Mouse (Mus musculus): ENCODE results near the gene Lrrc40.
"Not testable (repeated sequence)": the region's sequence is repeated elsewhere in the genome, so short reads cannot be mapped to it uniquely, and the experiment has no call there.

The Lrrc40 gene

DNA sequence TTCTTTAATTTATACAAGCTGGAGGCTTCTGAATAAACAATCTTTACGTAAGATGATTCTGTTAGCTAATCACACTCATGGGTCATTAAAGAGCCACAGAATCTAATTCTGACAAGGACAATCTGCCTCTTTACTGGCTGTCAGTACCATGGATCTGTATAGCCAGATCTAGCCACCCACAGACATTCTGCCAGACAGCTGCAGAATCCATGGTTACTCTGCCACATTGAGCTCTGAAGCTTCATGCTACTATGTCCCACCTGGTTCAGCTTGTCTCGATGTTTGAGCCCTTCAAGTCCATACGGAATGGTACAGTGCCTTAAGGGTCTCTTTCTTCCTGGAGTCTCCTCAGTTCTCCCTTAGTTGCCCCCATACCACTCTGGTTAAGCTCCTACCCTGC lies 55.1 kb downstream of the Lrrc40 start:
- DNase-seq (ENCODE audit: low read depth) = no peak

DNA sequence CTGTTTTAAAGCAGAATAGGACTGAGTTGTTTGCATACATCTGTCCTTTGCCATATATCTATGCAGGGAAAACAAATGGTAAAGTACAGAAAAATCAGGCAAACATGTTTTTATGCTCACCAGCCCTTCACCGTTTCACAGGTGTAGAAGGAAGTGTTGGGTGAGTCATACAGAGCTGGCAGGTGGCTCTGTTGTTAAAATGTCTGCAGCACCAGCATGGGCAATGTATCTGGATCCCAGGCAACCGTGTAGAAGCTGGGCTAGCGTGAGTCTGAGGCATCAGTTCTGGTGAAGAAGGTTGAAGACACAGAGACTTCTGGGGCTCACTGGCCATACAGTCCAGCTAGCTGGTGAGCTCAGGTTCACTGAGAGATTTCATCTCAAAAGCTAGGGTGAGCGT lies 57.5 kb downstream of the Lrrc40 start:
- DNase-seq (ENCODE audit: low read depth) = no peak

DNA sequence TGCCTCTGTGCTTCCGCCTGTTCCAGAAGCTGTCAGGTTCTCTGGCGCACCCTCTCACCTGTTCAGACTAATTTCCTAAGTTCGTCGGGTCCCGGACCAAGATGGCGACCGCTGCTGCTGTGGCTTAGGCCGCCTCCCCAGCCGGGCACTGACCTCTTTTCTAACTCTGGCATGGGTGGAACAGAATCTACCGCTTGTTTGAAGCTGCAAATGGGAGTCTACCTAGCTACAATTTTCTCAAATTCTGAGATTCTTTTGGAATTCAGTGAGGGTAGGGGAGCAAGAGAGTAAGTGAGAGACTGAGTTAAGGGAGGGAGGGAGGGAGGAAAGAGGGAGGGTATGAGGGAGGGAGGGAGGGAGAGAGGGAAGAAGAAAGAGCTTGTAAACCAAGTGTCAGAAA lies 65.6 kb downstream of the Lrrc40 start:
- DNase-seq (ENCODE audit: low read depth) = not testable (repeated sequence)

DNA sequence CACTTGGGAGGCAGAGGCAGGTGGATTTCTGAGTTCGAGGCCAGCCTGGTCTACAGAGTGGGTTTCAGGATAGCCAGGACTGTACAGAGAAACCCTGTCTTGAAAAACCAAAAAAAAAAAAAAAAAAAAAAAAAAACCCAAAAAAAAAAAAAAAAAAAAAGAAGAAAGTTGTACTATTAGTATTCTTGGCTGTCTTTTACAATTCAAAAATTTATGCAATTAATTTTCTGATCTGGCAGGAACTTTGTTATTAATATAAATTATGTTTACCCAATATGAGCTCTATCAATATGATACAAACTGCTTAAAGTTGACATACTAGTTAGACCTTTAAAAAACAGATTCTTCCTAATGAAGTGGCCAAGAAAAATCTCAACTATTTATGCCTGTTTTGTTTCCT lies 66.1 kb downstream of the Lrrc40 start:
- DNase-seq (ENCODE audit: low read depth) = not testable (repeated sequence)

DNA sequence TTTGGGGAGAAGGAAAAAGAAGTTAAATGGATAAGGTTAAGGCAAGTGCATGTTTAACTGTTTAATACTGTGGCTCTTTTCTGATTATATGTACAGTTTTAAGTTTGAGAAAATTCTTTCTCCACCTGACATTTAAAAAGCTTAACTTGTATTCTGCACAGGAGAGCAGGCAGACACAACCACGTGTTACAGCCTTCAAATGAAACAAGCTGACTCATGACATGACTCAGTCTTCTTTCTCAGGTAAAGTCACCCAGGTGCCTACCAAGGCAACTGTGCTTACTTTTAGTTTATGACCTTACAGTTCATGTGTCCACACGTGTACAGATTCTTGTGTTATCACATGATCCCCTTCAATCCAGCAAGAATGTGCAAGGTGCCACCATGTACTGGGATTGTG lies 67.0 kb downstream of the Lrrc40 start:
- no peak for DNase-seq (ENCODE audit: low read depth)

DNA sequence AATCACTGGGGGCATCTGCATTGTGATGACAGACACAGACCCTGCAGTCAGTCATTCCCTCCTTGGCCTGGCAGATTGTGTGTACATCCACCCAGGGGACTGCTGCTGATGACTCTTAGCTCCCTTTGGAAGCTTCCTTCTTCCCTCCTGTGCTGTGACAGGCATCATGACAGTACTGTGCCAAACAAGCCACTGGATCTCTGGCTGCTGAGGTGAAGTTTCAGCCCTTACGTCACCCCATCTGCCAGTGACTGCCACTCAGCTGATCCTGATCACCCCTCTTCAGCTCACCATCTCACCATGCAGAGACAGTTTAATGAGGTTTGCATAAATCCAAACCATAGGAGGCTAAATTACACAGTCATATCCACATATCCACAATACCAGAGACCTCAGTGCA lies 68.8 kb downstream of the Lrrc40 start:
- DNase-seq (ENCODE audit: low read depth) = no peak
